Mouse (Mus musculus) cerebellum, adult 9-11 months (tissue): ENCODE measurements at regions not wholly inside any gene's neighbourhood (a gene's known extent, or its start where the extent isn't known, plus 50 kb on each side); places are given as distances from the start of the nearest gene placed in this dataset.

Experiments
- DNase-seq: peaks from one replicate; pipeline ENCODE4 v3.0.0; 2022

- no peak for DNase-seq
These were observed 56.9 kb upstream of the Ldoc1 start for GRCm38 (mm10) chrX:61652377-61652776.

- DNase-seq = peak; percentile 31
These were observed 56.2 kb upstream of the Ldoc1 start for GRCm38 (mm10) chrX:61653077-61653476.
